In the genomic region with DNA sequence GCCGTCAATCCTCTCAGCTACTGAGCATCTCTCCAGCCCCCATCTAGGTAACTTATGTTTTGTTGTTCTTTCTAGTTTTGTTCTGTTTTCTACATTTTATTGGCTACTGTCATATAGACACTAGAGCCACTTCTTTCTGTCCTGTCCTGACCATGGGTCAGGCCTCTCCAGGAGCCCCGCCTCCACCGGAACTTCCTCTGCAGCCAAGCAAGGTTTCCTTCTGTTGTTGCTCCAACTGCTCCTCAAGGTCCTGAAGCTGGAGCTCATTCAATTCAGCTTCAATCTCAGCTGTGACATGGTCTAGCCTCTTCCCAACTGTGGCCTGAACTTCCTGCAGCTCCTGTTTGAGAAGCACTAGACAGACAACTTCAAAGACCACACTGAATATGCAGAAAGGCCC, we compare ENCODE assay signal across 40 mouse cellular contexts. TPM values are rescaled to one million over a fixed set of nuclear protein-coding genes. Genes with fewer than 3 reads are reported as not detected.
"Had no signal": no experiment of that assay in that cellular context is flagged by ENCODE, and none has a peak within 500 bp of the region (broad histone marks: within the 10 kb centered on the region; RNA-seq: fewer than 3 reads in every experiment).

No protein-coding gene starts in this region.

- H3K9me3 ChIP-seq: heart, embryonic 13.5 days; heart, embryonic 15.5 days; hindbrain, embryonic 13.5 days; hindbrain, embryonic 15.5 days; kidney, embryonic 15.5 days; limb, embryonic 13.5 days; limb, embryonic 15.5 days had no signal

- H3K27me3 ChIP-seq: heart, embryonic 15.5 days; hindbrain, embryonic 15.5 days had no signal

- H3K9ac ChIP-seq: heart, embryonic 13.5 days; heart, embryonic 15.5 days; hindbrain, embryonic 13.5 days; hindbrain, embryonic 15.5 days; kidney, embryonic 15.5 days; limb, embryonic 13.5 days; limb, embryonic 15.5 days; liver, embryonic 14.5 days had no signal

- H3K4me1 ChIP-seq: limb, embryonic 13.5 days had no signal

- H3K4me3 ChIP-seq: heart, adult 2 months; heart, embryonic 13.5 days; heart, embryonic 15.5 days; hindbrain, embryonic 13.5 days; hindbrain, embryonic 15.5 days; kidney, embryonic 15.5 days; limb, embryonic 13.5 days; limb, embryonic 15.5 days had no signal

- H3K36me3 ChIP-seq: heart, embryonic 13.5 days; heart, embryonic 15.5 days; hindbrain, embryonic 13.5 days; hindbrain, embryonic 15.5 days; kidney, embryonic 15.5 days; limb, embryonic 13.5 days; limb, embryonic 15.5 days had no signal

- ATAC-seq: hindbrain, postnatal 0 days; intestine, embryonic 16.5 days had no signal

- H3K4me2 ChIP-seq: heart, embryonic 11.5 days; heart, embryonic 13.5 days; heart, embryonic 15.5 days; hindbrain, embryonic 13.5 days; hindbrain, embryonic 15.5 days; kidney, embryonic 15.5 days; limb, embryonic 13.5 days; limb, embryonic 15.5 days had no signal

- DNase-seq: gastrocnemius, postnatal 14 days; gastrocnemius, postnatal 36 days; heart, adult 11 months; heart, adult 2 months; heart, postnatal 14 days; heart, postnatal 36 days; kidney, adult 11 months; kidney, adult 2 months; kidney, adult 9 months; kidney, postnatal 14 days; kidney, postnatal 36 days; layer of hippocampus, adult 9-11 months; layer of hippocampus, postnatal 36 days; left cerebral cortex, postnatal 4 days; lung, adult 18-20 months had no signal

- H3K27ac ChIP-seq: heart, adult 2 months; heart, embryonic 13.5 days; heart, embryonic 15.5 days; hindbrain, embryonic 13.5 days; hindbrain, embryonic 15.5 days; hindbrain, postnatal 0 days; kidney, embryonic 15.5 days; kidney, postnatal 0 days; limb, embryonic 13.5 days; limb, embryonic 15.5 days; liver, embryonic 14.5 days had no signal

RNA-seq across cellular contexts. Expression of gene Pklr, which starts 6.0 kb away (rescaled TPM):
- total RNA-seq: gastrocnemius, adult 18-20 months; gastrocnemius, postnatal 14 days; gastrocnemius, postnatal 36 days; heart, adult 2 months; heart, postnatal 14 days; heart, postnatal 36 days; hindbrain, postnatal 0 days; layer of hippocampus, postnatal 14 days; layer of hippocampus, postnatal 36 days; left cerebral cortex, adult 18-20 months; left cerebral cortex, adult 8-10 months; left cerebral cortex, postnatal 10 days; left cerebral cortex, postnatal 25 days had no signal

RNA-seq across cellular contexts. Expression of gene Gm43738, which starts 29.0 kb away (rescaled TPM):
- total RNA-seq: gastrocnemius, adult 18-20 months; gastrocnemius, adult 8-10 months; gastrocnemius, postnatal 14 days; gastrocnemius, postnatal 36 days; heart, adult 2 months; heart, postnatal 14 days; heart, postnatal 36 days; hematopoietic stem cell, adult 5-6 weeks; hindbrain, postnatal 0 days; layer of hippocampus, adult 18-20 months; layer of hippocampus, postnatal 14 days; layer of hippocampus, postnatal 36 days; left cerebral cortex, adult 18-20 months; left cerebral cortex, postnatal 25 days; left cerebral cortex, postnatal 4 days had no signal
- polyA plus RNA-seq: gonadal fat pad, adult 2 months; heart, adult 2 months; heart, embryonic 11.5 days; heart, embryonic 13.5 days; heart, postnatal 0 days; hindbrain, embryonic 13.5 days; hindbrain, embryonic 15.5 days; hindbrain, postnatal 0 days; intestine, embryonic 16.5 days; kidney, adult 2 months; kidney, embryonic 15.5 days; kidney, postnatal 0 days; large intestine, adult 2 months; limb, embryonic 11.5 days; limb, embryonic 13.5 days; limb, embryonic 15.5 days had no signal
